Mouse (Mus musculus) hindlimb bud, embryonic 11.5 days (tissue): ENCODE results near the gene Tsga10ip.
"Not testable (repeated sequence)": the region's sequence is repeated elsewhere in the genome, so short reads cannot be mapped to it uniquely, and the experiment has no call there.

Source experiments
- DNase-seq: peaks from one replicate; pipeline ENCODE4 v3.0.0-alpha.2; 2012; ENCODE audit warnings: low read depth, low spot score; ENCODE audit errors: extremely low spot score

The Tsga10ip gene

DNA sequence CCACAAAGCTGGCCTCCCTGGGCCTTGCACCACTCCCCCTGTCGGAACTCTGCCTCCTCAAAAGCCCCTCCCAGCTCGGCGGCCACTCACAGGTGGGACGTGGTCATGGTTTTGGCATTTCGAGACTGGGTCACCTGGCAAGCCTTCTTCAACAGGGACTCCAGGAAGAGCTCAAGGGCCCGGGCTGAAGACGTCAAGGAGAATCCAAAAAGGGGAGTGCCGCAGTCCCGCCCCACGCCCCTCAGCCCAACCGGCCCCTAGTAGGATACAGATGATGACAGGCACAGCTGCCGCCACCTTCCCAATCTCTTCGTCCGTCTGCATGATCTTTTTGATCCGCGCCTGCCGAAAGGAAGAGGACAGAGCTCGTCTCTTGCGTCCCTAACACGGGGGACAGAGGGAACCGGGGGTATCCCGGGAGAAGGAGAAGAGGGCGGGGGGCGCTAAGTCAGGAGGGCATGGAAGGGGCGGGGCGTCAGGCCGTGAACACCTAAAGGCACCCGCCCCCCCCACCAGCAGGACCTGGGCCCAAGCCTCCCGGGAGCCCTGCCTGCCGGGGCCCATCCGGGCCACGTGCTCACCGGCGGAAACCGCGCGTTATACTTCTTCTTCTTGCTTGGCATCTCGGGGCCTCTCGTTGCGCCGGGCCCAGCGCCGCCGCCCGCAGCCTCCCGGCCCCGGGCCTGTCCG lies 21.9 kb upstream of the Tsga10ip start:
- DNase-seq, result no peak

DNA sequence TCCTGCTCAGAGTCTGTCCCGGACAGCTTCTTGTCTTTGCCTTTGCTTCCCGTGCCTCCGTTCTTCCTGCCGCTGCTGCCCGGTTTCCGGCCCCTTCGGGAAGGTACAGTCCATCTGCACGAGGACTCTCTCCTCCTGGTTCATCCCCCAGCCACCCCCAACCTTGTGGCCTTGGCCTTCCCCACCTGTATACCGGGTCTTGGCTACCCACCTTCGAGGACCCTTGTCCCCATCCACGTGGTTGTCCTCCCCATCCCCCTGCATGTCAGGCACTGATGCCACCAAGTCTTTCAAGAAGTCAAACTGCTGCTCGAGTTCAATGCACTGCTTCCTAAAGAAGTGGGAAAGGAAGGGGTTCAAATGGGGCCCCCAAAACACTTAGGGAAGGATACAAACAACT lies 21.2 kb upstream of the Tsga10ip start:
- DNase-seq, result no peak

DNA sequence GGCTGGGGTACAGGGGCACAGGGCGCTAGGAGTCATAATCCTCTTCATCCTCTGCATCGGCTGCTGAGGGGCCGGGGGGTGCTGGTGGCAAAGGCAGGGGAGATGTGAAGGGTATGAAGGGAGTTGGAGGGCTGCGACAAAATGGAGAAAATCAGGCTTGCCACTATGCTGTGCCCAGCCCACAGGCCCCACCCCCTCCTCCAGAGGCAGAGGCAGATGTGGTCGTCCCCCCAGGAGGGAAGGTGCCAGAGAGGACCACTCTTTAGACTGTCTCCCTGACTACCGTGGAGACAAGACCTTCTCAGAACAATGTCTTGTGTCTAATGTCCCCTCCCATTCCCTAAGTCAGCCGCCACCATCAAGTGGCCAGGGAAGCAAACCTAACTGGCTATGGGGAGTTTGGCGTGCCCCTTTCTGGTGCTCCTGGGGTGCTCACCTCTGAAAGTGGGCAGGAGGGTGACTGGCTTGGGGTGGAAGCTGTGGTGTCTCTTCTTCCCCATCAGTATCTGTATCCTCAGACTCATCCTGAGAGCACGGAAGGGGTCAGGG lies 20.6 kb upstream of the Tsga10ip start:
- DNase-seq, result no peak

DNA sequence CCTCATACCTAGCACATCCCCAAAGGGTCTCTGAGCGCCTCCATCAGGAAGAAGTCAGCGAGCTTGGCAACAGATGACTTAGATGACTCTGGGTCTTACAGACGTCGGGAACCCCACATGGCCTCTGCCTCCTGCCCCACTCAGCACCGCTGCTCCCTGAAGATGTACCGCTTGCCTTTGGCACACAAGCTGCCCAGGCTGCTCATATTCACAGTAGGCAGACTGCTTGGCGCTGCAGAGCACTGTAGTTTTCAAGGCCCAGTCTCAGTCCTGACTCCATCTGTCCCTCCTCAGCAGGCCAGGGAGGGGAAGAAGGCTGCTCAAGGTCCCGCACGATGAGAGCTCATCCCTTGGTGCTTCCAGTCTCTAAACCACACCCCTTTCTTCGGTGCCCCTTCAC lies 19.9 kb upstream of the Tsga10ip start:
- DNase-seq, result no peak

DNA sequence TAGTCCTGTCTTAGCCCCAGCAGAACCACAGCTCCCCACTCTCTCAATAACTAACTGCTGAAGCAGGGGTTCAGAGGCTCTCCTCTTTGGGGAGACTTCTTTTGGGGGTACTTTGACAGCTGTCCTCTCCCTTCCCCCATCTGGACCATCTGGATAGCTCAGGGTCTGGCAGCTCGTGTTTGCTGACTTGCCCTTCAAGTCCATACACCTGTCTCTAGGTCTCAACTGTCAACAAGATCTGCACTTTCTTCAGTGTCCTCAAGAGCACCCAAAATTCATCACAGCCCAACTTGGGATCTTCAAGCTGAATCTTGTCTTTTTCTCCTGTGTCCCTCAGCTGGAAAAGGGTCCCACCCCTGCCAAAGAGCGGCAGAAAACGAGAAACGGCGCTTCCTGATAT lies 19.5 kb upstream of the Tsga10ip start:
- no peak for DNase-seq

DNA sequence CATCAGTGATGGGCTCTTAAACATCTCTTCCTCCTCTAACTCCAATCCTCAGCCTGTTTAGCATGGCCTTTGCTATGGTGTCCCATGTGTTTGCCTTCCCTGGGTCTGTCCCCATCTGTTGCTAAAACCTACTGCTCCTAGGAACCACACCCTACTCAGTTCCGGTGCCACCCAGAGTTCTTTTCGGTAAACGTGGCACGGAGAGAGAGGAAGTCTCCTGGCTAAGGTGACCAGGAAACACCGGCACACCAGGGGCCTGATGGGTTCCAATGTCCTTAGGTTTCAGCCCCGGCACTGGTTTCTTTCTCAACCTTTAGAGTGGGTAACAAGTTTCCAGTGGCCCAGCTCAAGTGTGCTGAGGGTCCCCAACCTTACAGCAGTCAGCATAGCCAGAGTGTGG lies 18.3 kb upstream of the Tsga10ip start:
- no peak for DNase-seq

DNA sequence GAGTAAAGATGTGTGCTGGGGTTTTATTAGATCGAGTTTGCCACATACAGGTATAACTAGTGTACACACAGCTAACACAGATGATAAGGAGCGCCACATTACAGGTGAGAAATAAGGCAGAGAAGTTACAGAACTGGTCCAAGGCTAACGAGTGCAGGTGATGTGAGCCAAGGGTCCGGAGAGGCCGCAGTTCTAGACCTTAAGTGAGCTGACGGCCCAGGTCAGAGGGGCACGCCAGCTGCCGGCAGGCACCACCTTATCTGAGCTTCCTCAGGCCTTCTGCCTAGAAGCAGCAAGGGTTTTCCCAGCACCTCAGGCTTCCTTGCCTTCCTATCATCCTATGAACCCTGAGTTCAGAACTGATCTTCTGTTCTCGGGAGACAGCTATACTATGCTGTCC lies 17.3 kb upstream of the Tsga10ip start:
- no peak for DNase-seq

DNA sequence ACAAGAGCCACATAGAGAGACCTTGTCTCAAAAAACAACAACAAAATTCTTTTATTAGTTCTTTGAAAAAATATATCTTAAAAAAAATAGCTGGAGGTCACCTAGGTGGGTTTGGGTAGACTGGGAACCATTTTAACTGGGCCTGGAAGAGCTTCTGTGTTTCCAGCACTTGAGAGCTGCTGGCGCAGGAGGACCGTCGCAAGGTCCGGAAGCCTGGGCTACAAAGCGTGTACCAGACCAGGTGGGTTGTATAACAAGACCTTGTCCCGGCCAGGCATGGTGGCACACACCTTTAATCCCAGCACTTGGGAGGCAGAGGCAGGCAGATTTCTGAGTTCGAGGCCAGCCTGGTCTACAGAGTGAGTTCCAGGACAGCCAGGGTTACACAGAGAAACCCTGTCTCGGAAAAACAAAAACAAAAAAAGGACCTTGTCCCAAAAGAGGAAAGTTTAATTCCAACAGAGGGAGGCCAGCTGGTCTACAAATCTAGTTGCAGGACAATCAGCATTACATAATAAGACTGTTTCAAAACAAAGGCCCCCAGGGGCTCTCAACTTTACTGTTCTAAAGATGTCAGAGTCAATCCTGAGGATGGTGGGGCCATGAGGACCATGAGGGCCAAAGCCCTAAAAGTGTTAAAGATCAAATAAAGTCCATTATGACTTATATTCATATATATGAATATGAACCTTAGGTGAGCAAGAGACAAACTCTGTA lies 16.6 kb upstream of the Tsga10ip start:
- DNase-seq, result no peak

DNA sequence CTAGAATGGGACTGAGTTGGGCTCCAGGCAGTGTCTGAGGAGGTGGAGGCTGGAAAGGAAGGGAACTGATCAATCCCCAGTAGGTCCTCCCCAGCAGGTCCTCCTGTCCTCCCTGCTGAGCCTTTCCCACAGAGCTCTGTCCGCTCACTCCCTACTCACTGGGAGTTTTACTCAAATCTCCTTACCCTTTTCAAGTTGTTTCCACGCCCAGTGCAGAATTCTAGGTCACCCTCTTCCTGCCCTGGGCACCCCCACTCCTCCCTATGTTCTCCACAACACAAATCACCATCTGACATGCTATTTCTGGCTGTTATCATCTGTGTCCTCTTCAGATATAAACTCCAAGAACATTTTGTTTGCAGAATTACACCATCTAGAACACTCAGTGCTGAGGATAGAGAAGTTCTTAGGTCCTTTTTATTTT lies 12.2 kb upstream of the Tsga10ip start:
- no peak for DNase-seq

DNA sequence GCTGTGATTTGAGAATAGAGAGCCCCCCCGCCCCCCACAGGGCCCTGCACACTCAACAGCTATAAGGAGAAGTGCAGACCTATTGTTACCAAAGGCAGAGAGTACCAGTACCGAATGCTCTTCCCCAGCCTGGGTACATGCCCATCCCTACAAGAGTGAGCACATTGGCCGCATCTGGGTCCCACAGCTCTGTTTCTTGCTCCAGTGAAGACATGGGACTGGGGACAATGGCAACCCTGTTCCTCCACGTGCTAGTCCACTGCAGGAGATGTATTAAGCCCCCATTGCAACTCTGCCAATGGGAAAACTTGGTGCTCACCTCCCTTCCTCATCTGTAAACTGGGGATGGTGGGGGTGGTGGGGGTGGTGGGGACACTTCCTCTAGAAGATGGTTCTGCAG lies 11.5 kb upstream of the Tsga10ip start:
- DNase-seq, result no peak

DNA sequence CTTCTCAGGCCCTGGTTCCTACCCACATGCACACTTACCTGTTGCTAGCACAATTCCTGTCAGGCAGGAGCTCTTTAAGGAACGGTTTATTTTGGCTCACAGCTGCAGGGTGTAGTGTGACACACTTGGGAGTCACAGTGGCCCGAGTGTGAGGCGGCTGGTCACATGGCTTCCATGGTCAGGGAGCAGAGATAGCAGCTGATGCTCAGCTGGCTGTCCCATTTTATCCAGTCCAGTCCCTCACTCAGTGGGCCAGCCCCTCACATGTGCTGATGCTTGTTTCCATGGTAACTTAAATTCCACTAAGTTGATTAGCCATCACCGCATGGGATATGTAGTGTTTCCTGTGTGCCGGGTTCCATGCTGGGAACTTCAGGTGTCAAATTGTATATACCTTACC lies 9.6 kb upstream of the Tsga10ip start:
- DNase-seq, result no peak

DNA sequence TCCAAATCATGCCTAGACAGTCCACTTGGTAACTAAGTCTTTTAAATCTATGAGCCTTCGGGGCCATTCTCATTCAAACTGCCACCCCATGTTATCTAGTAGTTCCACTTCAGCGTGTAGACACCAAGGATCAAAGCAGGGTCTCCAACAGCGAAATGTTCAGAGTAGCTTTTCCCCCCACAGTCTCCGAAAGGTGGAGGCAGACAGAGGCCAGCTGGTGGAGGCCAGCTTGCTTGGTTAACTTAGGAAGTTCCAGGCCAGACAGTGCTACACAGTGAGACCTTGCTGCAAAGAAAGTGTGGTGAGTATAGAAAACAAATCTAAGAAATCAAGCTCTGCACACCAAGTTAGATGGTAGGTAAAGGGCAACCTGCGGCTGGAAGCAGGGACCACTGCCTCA lies 8.3 kb upstream of the Tsga10ip start:
- no peak for DNase-seq

DNA sequence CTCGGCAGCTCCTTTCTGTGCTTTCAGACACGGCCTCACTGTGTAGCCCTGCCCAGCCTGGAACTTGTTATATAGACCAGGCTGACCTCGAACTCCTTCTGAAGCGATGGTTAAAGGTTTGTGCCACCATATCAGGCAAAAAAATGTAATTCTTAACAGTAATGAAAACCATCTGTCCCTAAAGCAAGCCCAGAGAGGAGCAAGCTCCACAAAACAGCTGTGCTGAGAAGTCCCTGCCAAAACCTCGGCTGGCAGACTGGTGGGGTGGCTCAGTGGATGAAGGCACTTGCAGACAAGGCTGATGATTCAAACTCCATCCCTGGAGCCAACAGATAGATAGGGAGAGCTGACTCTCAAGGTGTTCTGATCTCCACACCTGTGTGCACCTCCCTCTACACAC lies 6.7 kb upstream of the Tsga10ip start:
- no peak for DNase-seq

DNA sequence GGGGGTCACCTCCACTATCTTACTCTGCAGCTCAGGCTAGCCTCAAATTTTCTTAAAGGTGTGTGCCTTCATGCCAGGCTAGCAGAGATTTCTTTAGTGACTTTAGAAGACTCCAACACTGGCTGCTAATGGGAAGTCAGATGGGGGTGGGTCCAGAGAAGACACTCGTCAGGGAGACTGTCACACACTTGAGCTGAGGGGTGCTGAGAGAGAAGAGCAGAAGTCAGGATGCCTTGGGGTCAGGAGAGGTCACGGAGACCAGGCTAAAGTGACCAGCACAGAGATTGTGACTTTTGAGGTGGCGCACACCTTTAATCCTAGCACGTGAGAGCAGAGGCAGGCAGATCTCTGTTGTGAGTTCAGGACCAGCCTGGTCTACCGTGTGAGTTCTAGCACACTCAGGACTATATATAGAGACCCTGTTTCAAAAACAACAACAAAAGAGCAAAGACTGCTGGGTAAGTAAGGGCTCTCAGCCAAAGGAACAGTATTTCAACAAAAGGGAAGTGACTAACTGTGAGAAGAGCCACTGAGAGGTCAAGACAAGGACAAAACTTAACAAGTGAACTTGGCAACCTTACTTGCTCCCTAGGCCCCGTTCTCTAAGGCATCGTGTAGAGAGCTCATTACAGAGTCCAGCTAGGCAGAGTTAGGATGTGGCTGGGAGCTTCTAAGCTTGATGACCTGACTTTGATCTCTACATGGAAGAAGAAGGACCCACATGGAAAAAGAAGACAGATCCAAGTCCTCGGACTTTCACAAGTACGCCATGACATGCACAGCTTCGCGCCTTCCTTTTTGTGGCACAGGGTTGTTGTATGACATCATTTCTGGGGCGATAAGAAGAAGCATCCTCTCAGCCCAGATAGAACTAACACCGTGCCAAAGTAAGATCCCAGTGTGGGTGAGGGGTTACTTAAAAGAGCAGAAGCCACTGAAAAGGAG lies 6.0 kb upstream of the Tsga10ip start:
- no peak for DNase-seq

DNA sequence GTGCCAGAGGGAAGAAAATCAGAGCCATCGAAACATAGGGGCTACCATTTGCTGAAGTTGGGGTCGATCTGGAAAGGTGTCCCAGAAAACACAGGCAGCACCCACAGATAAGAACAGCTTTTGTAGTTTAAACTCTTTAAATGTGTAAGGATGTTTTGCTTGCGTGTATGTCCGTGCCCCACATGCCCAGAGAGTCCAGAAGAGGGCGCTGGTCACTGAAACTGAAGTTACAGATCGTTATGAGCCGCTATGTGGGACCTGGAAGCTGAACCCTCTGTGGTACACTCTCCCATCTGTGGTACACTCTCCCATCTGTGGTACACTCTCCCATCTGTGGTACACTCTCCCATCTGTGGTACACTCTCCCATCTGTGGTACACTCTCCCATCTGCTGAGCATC lies 4.8 kb upstream of the Tsga10ip start:
- no peak for DNase-seq

DNA sequence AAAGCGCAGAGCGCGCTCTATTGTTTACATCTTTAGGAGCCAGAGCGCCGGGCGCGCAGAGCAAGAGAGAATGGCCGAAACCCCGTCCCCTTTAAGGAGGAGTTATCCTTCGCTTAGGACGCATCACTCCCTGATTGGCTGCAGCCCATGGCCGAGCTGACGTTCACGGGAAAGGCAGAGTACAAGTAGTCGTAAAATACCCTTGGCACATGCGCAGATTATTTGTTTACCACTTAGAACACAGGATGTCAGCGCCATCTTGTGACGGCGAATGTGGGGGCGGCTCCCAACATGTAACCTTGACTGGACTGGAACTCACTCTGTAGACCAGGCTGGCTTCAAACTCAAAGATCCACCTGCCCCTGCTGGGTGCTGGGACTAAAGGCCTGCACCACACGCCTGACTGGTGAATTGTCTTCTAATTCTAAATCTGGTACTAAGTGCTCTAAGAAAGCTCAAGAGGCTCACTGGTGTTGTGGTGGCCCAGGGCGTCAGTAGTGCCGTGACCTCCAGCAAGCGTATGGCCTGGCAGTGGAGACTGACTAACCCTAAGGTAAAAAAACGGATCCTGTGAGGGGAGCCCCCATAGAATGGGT lies 4.3 kb upstream of the Tsga10ip start:
- DNase-seq, result not testable (repeated sequence)

DNA sequence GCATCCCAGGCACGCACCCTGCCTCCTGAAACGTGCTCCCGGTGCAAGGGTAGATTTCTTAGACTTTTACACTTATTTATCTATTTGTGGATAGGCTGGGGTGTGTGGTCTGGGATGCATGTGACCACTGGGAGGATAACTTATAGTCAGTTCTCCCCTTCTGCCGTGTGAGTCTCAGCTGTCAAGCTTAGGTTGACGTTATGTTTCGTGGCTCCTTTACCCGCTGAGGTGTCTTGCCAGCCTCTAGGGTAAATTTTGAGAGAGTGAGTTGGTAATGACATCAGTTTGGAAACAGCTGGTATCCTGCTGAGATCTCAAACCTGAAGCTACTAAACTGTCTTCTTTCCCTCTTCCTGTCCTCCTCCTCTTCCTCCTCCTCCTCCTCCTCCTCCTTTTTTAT lies 3.6 kb upstream of the Tsga10ip start:
- DNase-seq, result no peak

DNA sequence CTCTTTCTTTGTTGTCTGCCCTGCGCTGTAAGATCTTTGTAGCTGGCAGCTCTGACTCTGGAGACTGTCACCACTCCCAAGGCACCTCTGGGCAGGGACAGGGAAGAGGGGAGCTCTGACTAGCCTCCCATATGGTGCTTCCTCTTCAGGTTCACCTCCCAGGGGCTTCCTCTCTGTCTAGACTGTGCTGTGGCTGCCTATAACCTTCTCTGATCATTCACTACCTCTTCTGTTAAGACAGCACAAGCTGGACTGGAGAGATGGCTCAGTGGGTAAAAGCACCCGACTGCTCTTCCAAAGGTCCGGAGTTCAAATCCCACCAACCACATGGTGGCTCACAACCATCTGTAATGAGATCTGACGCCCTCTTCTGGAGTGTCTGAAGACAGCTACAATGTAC lies 1.3 kb downstream of the Tsga10ip start:
- not testable (repeated sequence) for DNase-seq

DNA sequence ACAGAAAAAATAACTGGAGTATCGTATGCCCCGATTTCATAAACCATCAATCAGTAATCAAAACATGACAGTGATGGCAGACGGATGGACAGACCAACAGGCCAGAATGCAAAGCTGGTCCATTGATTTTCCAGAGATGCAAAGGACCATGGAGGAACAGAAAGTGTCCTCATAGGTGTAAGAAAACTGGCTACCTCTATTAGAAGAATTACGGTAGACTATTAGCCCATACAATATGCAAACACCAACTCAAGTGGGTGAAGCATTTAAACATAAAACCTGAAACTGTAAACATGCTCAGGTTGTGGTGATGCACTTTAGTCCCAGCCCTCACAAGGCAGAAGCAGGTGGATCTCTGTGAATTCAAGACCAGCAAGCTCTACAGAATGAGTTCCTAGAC lies 7.0 kb downstream of the Tsga10ip start:
- no peak for DNase-seq

DNA sequence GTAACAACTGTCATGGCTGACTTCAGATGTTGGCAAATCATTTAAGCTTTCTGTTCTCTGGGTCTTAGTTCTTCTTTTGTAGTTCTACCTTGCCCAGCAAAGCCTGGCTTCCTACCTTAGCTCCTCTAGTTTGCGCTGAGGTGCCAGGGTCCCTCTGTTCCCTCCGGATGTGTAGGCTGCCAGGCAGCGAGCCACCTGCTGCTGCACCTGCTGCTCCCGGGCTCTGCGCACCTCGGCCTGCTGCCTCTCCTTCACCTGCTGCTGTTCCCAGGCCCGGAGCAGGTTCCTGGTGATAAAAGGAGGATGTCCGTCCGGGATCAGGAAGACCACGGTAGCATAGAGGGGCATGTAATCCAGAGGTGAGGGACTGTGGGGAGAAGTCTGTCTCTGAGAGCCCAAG lies 8.2 kb downstream of the Tsga10ip start:
- no peak for DNase-seq

DNA sequence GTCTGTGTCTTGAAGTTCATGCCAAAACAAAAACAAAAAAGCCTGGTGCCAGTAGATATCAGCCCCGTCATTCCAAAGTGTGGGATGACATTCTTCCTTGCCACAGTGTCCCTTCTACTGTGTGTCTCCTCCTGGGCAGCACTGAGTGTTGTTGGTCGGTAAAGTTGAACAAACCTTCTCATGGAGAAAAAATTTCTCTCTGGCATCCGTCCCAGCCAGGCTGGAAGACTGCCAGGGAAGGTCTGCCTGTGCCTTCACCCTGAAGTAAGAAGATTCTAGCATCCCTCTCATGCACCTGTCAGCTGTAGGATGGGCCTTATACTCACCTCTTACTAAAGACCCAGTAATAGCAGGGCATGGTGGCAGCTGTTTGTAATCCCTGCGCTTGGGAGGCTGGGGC lies 9.4 kb downstream of the Tsga10ip start:
- no peak for DNase-seq
